Mouse (Mus musculus): Measurements from ENCODE around the gene Scrt2. TPM values are rescaled to one million over a fixed set of nuclear protein-coding genes. Genes with fewer than 3 reads are reported as not detected.

The Scrt2 gene
- polyA plus RNA-seq, 1 experiment from 2014 or later = not detected

DNA sequence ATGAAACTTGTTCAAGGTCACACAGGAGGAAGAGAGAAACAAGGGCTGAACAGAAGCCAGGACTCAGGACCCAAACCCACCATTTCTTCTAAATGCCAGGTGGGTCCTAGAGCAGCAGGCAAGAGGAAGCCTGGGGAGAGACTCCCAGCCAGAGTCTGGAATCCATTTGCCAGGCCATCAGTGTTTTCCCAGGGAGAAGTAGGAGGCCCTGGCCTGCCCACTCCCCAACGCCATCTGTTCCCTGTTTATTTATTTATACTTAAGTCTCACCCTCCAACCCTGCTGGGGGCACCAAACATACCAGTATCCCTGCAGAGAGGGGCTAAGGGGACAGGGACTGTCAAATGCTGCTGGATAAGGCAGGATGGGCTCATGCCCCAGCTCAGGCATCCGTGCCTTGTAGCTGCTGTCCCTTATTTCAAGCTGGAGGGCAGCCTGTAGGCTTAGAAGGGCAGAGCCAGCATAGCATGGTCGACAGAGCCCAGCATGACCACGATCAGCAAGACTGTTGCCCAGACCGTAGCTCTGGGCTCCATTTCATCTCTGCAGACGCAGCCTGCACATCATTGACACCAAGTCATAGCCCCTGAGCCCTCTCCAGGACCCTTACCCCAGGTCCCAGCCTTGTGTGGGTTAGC, 38.0 kb downstream of the Scrt2 start:
- DNase-seq (no peak), ATAC-seq (ENCODE audit: insufficient read depth) (no peak)
- Histone ChIP-seq H3K27me3 (ENCODE audit: insufficient read depth, low read length) (peaks cover 7% of the 10 kb centered on the region), H3K4me2 (no peak overlapping the region), H3K4me1 (ENCODE audit: insufficient read depth) (no peaks in the 10 kb centered on the region), H3K36me3 (ENCODE audit: insufficient read depth) (no peaks in the 10 kb centered on the region), H3K9me3 (ENCODE audit: low read depth, low read length) (no peaks in the 10 kb centered on the region), H3K4me3 (ENCODE audit: low read depth, low read length) (no peak overlapping the region), H3K9ac (no peak overlapping the region), H3K27ac (ENCODE audit: low read depth) (no peak overlapping the region)
- TF ChIP-seq CTCF (IDR thresholded peaks at IDR 0.05; ENCODE audit: low read depth) = no peak
- 36% methylated on average over 6 of the region's 6 CpGs for WGBS

DNA sequence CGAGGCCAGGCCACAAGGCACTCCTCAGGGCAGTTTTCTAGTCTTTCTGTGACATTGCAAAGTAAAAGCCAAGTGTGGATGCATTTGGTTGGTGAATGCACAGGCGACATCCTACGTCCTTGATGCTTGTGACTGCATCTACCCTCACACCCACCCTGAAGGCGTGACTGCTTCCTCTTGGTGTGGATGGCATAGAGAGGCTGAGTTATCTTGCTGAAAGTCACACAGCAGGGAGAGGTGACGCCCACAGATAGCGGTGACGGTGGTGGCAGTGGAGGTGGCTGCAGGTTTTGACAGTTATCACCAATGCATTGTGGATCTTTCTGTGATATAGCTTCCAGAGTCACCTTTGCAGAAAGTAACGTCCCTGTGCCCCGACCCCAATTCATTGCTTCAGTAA, 41.6 kb downstream of the Scrt2 start:
- no peak for TF ChIP-seq CTCF (IDR thresholded peaks at IDR 0.05; ENCODE audit: low read depth)
- DNase-seq (no peak), ATAC-seq (ENCODE audit: insufficient read depth) (no peak)
- Histone ChIP-seq H3K4me3 (ENCODE audit: low read depth, low read length) (no peak overlapping the region), H3K27ac (ENCODE audit: low read depth) (no peak overlapping the region), H3K9me3 (ENCODE audit: low read depth, low read length) (no peaks in the 10 kb centered on the region), H3K4me2 (no peak overlapping the region), H3K36me3 (ENCODE audit: insufficient read depth) (no peaks in the 10 kb centered on the region), H3K27me3 (ENCODE audit: insufficient read depth, low read length) (no peaks in the 10 kb centered on the region), H3K4me1 (ENCODE audit: insufficient read depth) (no peaks in the 10 kb centered on the region), H3K9ac (no peak overlapping the region)
- WGBS = 64% methylated on average over 9 of the region's 9 CpGs

DNA sequence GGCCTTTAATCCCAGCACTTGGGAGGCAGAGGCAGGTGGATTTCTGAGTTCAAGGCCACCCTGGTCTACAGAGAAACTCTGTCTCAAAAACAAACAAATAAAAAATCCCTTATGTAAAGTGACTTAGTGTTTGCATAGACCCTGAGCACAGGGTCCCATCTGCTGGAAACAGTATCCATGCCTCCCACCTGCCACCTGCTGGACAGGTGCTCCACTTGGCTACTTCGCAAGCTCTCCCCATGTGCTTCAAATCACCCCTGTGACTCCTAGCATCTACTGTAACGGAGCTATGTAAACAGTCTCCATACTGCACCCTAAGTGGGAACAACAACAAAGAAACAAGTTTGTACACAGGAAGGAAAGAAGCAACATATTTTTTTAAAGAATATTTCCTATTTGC, 47.3 kb downstream of the Scrt2 start:
- Histone ChIP-seq H3K27ac (ENCODE audit: low read depth) (no peak overlapping the region), H3K27me3 (ENCODE audit: insufficient read depth, low read length) (no peaks in the 10 kb centered on the region), H3K9ac (no peak overlapping the region), H3K4me1 (ENCODE audit: insufficient read depth) (no peaks in the 10 kb centered on the region), H3K9me3 (ENCODE audit: low read depth, low read length) (no peaks in the 10 kb centered on the region), H3K4me2 (no peak overlapping the region), H3K4me3 (ENCODE audit: low read depth, low read length) (no peak overlapping the region), H3K36me3 (ENCODE audit: insufficient read depth) (no peaks in the 10 kb centered on the region)
- TF ChIP-seq CTCF (IDR thresholded peaks at IDR 0.05; ENCODE audit: low read depth) = 0 out of 2 replicates have a peak, but pooled peaks have one; percentile 25
- WGBS = 56% methylated on average over 2 of the region's 2 CpGs
- ATAC-seq (ENCODE audit: insufficient read depth) (no peak), DNase-seq (no peak)

DNA sequence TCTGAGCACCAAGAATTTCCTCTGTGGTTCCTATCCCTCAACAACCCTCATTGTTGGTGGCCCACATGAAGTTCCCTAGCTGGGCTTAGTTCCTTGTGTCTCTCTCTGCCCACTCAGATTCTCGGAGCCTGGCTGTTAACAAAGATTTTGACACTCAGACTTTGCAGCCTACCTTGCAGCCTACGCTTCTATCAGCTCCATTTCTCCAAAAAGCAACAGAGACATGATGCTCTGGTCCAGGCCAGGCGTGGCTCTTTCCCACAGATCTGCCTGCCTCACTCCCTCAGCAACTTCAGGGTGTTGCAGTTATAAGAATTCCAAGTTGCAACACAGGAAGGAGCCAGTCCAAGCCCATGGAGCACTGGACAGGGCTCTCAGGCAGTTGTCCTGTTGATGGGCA, 48.4 kb downstream of the Scrt2 start:
- no peak overlapping the region for H3K9ac ChIP-seq
- H3K4me1 ChIP-seq (ENCODE audit: insufficient read depth) = no peaks in the 10 kb centered on the region
- DNase-seq (no peak), ATAC-seq (ENCODE audit: insufficient read depth) (no peak)
- no peak for TF ChIP-seq CTCF (IDR thresholded peaks at IDR 0.05; ENCODE audit: low read depth)
- no peak overlapping the region for H3K4me2 ChIP-seq
- no peak overlapping the region for H3K27ac ChIP-seq (ENCODE audit: low read depth)
- H3K4me3 ChIP-seq (ENCODE audit: low read depth, low read length) = no peak overlapping the region
- H3K9me3 ChIP-seq (ENCODE audit: low read depth, low read length) = no peaks in the 10 kb centered on the region
- 67% methylated on average over 3 of the region's 3 CpGs for WGBS
- H3K36me3 ChIP-seq (ENCODE audit: insufficient read depth) = no peaks in the 10 kb centered on the region
- H3K27me3 ChIP-seq (ENCODE audit: insufficient read depth, low read length) = no peaks in the 10 kb centered on the region

DNA sequence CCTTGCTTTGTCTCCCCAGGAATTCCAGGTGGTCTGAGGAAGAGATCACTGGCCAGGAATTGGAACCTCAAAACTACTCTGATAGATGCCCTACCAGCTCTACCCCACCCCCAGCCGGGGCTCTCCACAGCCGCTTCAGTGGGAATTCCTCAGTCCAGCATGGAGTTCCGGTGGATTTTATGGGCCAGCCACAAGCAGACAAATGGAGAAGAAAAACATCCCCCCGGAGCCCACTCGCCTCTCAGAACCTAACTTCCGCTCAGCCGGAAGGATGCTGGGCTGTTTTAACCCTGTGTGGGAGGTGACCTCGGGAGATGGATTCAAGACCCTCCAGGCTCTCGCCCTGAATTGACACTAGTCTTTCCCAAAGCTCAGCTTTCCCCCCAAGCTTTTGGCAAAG, 50.7 kb downstream of the Scrt2 start:
- Histone ChIP-seq H3K9ac (no peak overlapping the region), H3K9me3 (ENCODE audit: low read depth, low read length) (no peaks in the 10 kb centered on the region), H3K27ac (ENCODE audit: low read depth) (no peak overlapping the region), H3K4me3 (ENCODE audit: low read depth, low read length) (no peak overlapping the region), H3K4me1 (ENCODE audit: insufficient read depth) (no peaks in the 10 kb centered on the region), H3K36me3 (ENCODE audit: insufficient read depth) (no peaks in the 10 kb centered on the region), H3K27me3 (ENCODE audit: insufficient read depth, low read length) (no peaks in the 10 kb centered on the region), H3K4me2 (no peak overlapping the region)
- TF ChIP-seq CTCF (IDR thresholded peaks at IDR 0.05; ENCODE audit: low read depth) = no peak
- ATAC-seq (ENCODE audit: insufficient read depth) (no peak), DNase-seq (no peak)
- WGBS = 36% methylated on average over 9 of the region's 9 CpGs

DNA sequence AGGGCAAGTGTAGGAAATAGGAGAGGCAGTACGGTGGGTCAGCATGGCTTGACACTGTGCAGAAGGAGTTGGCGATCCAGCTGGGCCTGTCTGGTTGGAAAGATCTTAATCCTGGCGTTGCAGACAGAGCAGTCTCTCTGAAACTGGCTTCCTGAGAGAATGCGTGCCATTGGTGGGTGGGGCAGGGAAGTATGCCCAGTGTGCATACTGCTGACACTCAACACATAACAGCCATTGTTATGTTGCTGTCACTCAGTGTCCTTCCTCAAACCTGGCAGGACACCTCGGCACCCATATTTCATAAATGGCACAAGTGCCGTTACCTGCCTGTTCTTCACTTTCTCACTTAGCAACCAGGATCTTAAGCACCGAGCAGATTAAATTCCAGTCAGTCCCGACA, 51.4 kb downstream of the Scrt2 start:
- TF ChIP-seq CTCF (IDR thresholded peaks at IDR 0.05; ENCODE audit: low read depth) = no peak
- no peak overlapping the region for H3K9ac ChIP-seq

DNA sequence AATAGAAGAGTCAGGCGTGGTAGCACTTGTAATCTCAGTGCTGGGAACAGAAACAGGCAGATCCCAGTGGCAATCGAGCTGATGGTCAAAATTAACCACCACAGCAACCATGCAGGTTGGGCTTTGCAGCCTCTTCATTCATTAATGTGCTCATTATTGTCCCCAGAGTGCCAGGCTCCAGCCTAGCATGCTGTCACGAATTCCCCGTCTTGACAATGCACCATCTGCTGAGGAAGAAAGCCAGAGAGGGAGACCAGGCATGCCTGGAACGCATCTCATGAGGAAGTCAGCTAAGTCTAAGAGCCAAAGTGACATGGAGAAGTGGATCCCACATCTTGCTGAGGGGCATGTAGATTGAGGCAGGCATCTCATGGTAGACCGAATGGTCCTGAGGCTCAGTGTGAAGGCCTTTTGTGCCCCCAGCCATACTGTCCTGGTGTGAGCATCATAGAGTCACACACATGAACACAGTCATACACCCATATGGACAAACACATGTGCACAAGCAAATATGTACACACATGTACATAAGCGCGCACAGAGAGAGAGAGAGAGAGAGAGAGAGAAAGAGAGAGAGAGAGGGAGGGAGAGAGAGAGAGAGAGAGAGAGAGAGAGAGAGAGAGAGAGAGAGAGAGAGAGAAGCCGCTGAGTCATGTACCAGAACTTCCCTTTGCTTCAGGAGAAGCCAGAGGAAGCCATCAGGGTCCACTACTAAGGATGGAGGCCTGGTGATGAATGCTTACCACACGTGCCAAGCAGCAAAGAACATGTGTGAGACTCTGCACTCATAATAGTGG, 58.1 kb downstream of the Scrt2 start:
- 65% methylated on average over 10 of the region's 10 CpGs for WGBS
- H3K9ac ChIP-seq = no peak overlapping the region
- H3K4me2 ChIP-seq = no peak overlapping the region
- H3K4me3 ChIP-seq (ENCODE audit: low read depth, low read length) = no peak overlapping the region
- no peaks in the 10 kb centered on the region for H3K9me3 ChIP-seq (ENCODE audit: low read depth, low read length)
- H3K36me3 ChIP-seq (ENCODE audit: insufficient read depth) = no peaks in the 10 kb centered on the region
- ATAC-seq (ENCODE audit: insufficient read depth) (no peak), DNase-seq (no peak)
- H3K27ac ChIP-seq (ENCODE audit: low read depth) = no peak overlapping the region
- TF ChIP-seq CTCF (IDR thresholded peaks at IDR 0.05; ENCODE audit: low read depth) = no peak
- H3K4me1 ChIP-seq (ENCODE audit: insufficient read depth) = peaks cover 4% of the 10 kb centered on the region
- peaks cover 22% of the 10 kb centered on the region for H3K27me3 ChIP-seq (ENCODE audit: insufficient read depth, low read length)

More for the DNA sequence above, 51.4 kb downstream of the Scrt2 start:
- H3K4me3 ChIP-seq (ENCODE audit: low read depth, low read length) = no peak overlapping the region
- no peaks in the 10 kb centered on the region for H3K4me1 ChIP-seq (ENCODE audit: insufficient read depth)
- H3K27ac ChIP-seq (ENCODE audit: low read depth) = no peak overlapping the region
- H3K27me3 ChIP-seq (ENCODE audit: insufficient read depth, low read length) = no peaks in the 10 kb centered on the region
- DNase-seq = no peak
- H3K36me3 ChIP-seq (ENCODE audit: insufficient read depth) = no peaks in the 10 kb centered on the region
- 49% methylated on average over 8 of the region's 8 CpGs for WGBS
- no peaks in the 10 kb centered on the region for H3K9me3 ChIP-seq (ENCODE audit: low read depth, low read length)
- H3K4me2 ChIP-seq = no peak overlapping the region
- no peak; the same call in 1 of the 2 replicates for ATAC-seq (ENCODE audit: insufficient read depth)
